Mouse (Mus musculus): Measurements from ENCODE around the gene Lst1.

DNA sequence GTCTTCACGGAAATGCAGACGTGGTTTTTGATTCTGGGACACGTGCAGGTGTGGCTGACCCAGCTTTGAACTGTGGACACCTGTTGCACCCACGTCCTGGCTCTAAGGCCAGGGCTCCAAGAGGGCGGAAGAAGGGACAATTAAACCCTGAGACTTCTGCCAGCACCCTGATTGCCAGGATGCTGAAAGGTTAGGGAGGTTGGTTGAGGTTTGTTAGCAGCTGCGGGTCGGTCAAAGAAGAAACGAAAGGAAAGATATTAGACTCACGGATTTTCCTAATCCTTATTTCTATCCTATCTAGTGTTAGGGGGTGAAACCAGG, 8.0 kb upstream of the Lst1 start:
- TF ChIP-seq CTCF (IDR thresholded peaks at IDR 0.05; ENCODE audit: low read depth, low read length) (no peak), TAL1 (conservative IDR thresholded peaks at IDR 0.05; ENCODE audit: low read depth, low read length) (no peak)

Measured in G1E (cell line).